Mouse (Mus musculus) gastrocnemius, postnatal 4 days (tissue): ENCODE data around the gene Ptrhd1. TPM values are rescaled to one million over a fixed set of nuclear protein-coding genes. Genes with fewer than 3 reads are reported as not detected.
"Not testable (repeated sequence)": the region's sequence is repeated elsewhere in the genome, so short reads cannot be mapped to it uniquely, and the experiment has no call there.

ENCODE experiments used
- DNase-seq, 2 experiments: peaks; one replicate each; pipeline ENCODE4 v3.0.0; 2021 to 2022; ENCODE audit warnings: low spot score in 2 of 2, mixed read lengths in 2 of 2
- total RNA-seq, 2 experiments: library from RNA; stranded (reverse); gene quantifications; 2 replicates each; pipeline ENCODE4 v1.2.3; 2021

The Ptrhd1 gene
- total RNA-seq, 2 experiments from 2014 or later = 4.8 to 5.0 TPM

- not testable (repeated sequence) for DNase-seq
Observed at GRCm38 (mm10) chr12:4240281-4240680, 6.5 kb downstream of the Ptrhd1 start.

- DNase-seq = no peak
Observed at GRCm38 (mm10) chr12:4243805-4244204, 10.0 kb downstream of the Ptrhd1 start.

GRCm38 (mm10) chr12:4245742-4246141 is 11.9 kb downstream of the Ptrhd1 start:
- no peak for DNase-seq

GRCm38 (mm10) chr12:4249786-4250185 is 16.0 kb downstream of the Ptrhd1 start:
- no peak for DNase-seq

GRCm38 (mm10) chr12:4252742-4253655 is 19.2 kb downstream of the Ptrhd1 start:
- DNase-seq = no peak

- no peak for DNase-seq
Observed at GRCm38 (mm10) chr12:4267765-4268164, 33.9 kb downstream of the Ptrhd1 start.

GRCm38 (mm10) chr12:4271078-4271477 is 37.3 kb downstream of the Ptrhd1 start:
- DNase-seq = no peak

- DNase-seq = no peak
Observed at GRCm38 (mm10) chr12:4278978-4279755, 45.3 kb downstream of the Ptrhd1 start.

- no peak for DNase-seq
Observed at GRCm38 (mm10) chr12:4279878-4280277, 46.1 kb downstream of the Ptrhd1 start.

GRCm38 (mm10) chr12:4285186-4285585 is 51.4 kb downstream of the Ptrhd1 start:
- peak in 1 of 2 experiments; percentile 28 for DNase-seq

Other genes starting within 250 kb of the Ptrhd1 start
- gene Efr3b, start 195.1 kb upstream of the Ptrhd1 start, total RNA-seq = 10 to 100 TPM; 12.2 to 13.0 TPM
- gene Dnajc27, start 151.4 kb upstream of the Ptrhd1 start, total RNA-seq = 1 to 10 TPM; 7.0 to 8.9 TPM
- 1 to 10 TPM; 9.4 to 10.0 TPM for gene Adcy3, start 100.9 kb upstream of the Ptrhd1 start, total RNA-seq
- 1 to 10 TPM; 8.0 to 8.2 TPM for gene Cenpo, start 267 bp downstream of the Ptrhd1 start, total RNA-seq
- 10 to 100 TPM; 51.1 to 52.3 TPM for gene Ncoa1, start 243.2 kb downstream of the Ptrhd1 start, total RNA-seq